Mouse (Mus musculus) midbrain, postnatal 0 days (tissue): ENCODE measurements around the gene Gdpd5. TPM values are rescaled to one million over a fixed set of nuclear protein-coding genes. Genes with fewer than 3 reads are reported as not detected.

ENCODE experiments used
- ATAC-seq: fragments of 200-750 bp; cut with Nextera tagmentation; 2 replicates; pipeline ENCODE4 v1.8.0; 2017; ENCODE audit warnings: moderate number of reproducible peaks, mild to moderate bottlenecking, moderate TSS enrichment, moderate library complexity; ENCODE audit not compliant: low FRiP score
- DNase-seq: peaks from one replicate; pipeline ENCODE4 v3.0.0-alpha.2; 2015; ENCODE audit warnings: low spot score
- H3K27ac ChIP-seq: fragments of 300-500 bp; sonication (generic); 2 replicates; pipeline ENCODE4 v1.5.1; 2014; ENCODE audit warnings: low read depth, mild to moderate bottlenecking, low read length, mixed read lengths
- H3K27me3 ChIP-seq: fragments of 300-500 bp; sonication (generic); 2 replicates; pipeline ENCODE4 v1.6.1; 2014; ENCODE audit warnings: low read length, control low read depth, mixed read lengths; ENCODE audit not compliant: insufficient read depth
- H3K36me3 ChIP-seq: fragments of 300-500 bp; sonication (generic); 2 replicates; pipeline ENCODE4 v1.6.1; 2014; ENCODE audit warnings: low read length, control low read depth, mixed read lengths; ENCODE audit not compliant: insufficient read depth
- H3K4me1 ChIP-seq: fragments of 300-500 bp; sonication (generic); 2 replicates; pipeline ENCODE4 v1.6.1; 2014; ENCODE audit warnings: mild to moderate bottlenecking, control low read depth, antibody characterized with exemption, low read length, mixed read lengths; ENCODE audit not compliant: insufficient read depth
- H3K4me2 ChIP-seq: fragments of 300-500 bp; sonication (generic); 2 replicates; pipeline ENCODE4 v1.6.1; 2014; ENCODE audit warnings: low read depth, mild to moderate bottlenecking, low read length, mixed read lengths; ENCODE audit not compliant: poor library complexity, severe bottlenecking
- H3K4me3 ChIP-seq: fragments of 300-500 bp; sonication (generic); 2 replicates; pipeline ENCODE4 v1.5.1; 2014; ENCODE audit warnings: low read depth, mild to moderate bottlenecking, low read length, moderate library complexity
- H3K9ac ChIP-seq: fragments of 300-500 bp; sonication (generic); replicated peaks from 2 replicates; pipeline ENCODE4 v1.6.1; 2014; ENCODE audit warnings: mild to moderate bottlenecking, low read length, moderate library complexity, mixed read lengths; ENCODE audit not compliant: poor library complexity, severe bottlenecking
- H3K9me3 ChIP-seq: fragments of 300-500 bp; sonication (generic); 2 replicates; pipeline ENCODE4 v1.6.1; 2016; ENCODE audit warnings: low read length, control low read depth
- CTCF ChIP-seq: IDR thresholded peaks from 2 replicates; pipeline ENCODE4 v1.5.1; 2016; ENCODE audit warnings: antibody characterized with exemption, mild to moderate bottlenecking
- WGBS: fragments of 180-500 bp; shearing (Covaris S2); extraction: QIAGEN DNeasy Blood & Tissue Kit; methylation state at CpG from one replicate; pipeline ENCODE4 v1.1.7; 2014; 5-methylcytosine and 5-hydroxymethylcytosine counted together
- polyA plus RNA-seq: library from polyadenylated mRNA; unstranded; fragments of >200 nt; fragmentation: Nextera tagmentation; extraction: Ambion mirVana; gene quantifications from 2 replicates; pipeline ENCODE4 v1.2.1, GENCODE M21; 2015
- total RNA-seq: library from RNA; depleted of rRNA; stranded (reverse); fragments of >200 nt; gene quantifications from 2 replicates; pipeline ENCODE4 v1.2.3, GENCODE M21; 2014

The Gdpd5 gene
- total and polyA plus RNA-seq, 2 experiments from 2014 or later = 25.9 to 44.6 TPM

- peak overlapping the region; percentile 72 for H3K4me2 ChIP-seq
- 14% methylated on average over 9 of the region's 11 CpGs for WGBS
- peaks cover 11% of the 10 kb centered on the region; the same call in 1 of the 2 replicates for H3K4me1 ChIP-seq
- peak overlapping the region; percentile 51 for H3K4me3 ChIP-seq
- no peak for TF ChIP-seq CTCF
- DNase-seq (peak; percentile 53), ATAC-seq (no peak)
- H3K9ac ChIP-seq = peak overlapping the region; percentile 72
- no peaks in the 10 kb centered on the region for H3K9me3 ChIP-seq
- no peaks in the 10 kb centered on the region for H3K27me3 ChIP-seq
- peak overlapping the region; percentile 92 for H3K27ac ChIP-seq
- peaks cover 6% of the 10 kb centered on the region for H3K36me3 ChIP-seq
Observed at GRCm38 (mm10) chr7:99467916-99468282, 86.7 kb downstream of the Gdpd5 start.

- H3K4me1 ChIP-seq = peaks cover 11% of the 10 kb centered on the region; the same call in 1 of the 2 replicates
- peak overlapping the region; percentile 51 for H3K4me3 ChIP-seq
- H3K9ac ChIP-seq = peak overlapping the region; percentile 72
- TF ChIP-seq CTCF = peak; percentile 73
- WGBS = under 1% methylated on average over 81 of the region's 145 CpGs
- peaks cover 11% of the 10 kb centered on the region for H3K36me3 ChIP-seq
- H3K27ac ChIP-seq = peak overlapping the region; percentile 92
- peak overlapping the region; percentile 72 for H3K4me2 ChIP-seq
- ATAC-seq (peak; percentile 88), DNase-seq (peak; percentile 91)
- no peaks in the 10 kb centered on the region for H3K9me3 ChIP-seq
- H3K27me3 ChIP-seq = no peaks in the 10 kb centered on the region
Observed at GRCm38 (mm10) chr7:99468283-99469132, 87.3 kb downstream of the Gdpd5 start.

- no peak overlapping the region for H3K9ac ChIP-seq
Observed at GRCm38 (mm10) chr7:99469680-99470405, 88.6 kb downstream of the Gdpd5 start.

GRCm38 (mm10) chr7:99471578-99471977, 90.4 kb downstream of the Gdpd5 start:
- Histone ChIP-seq H3K4me2 (no peak overlapping the region), H3K27me3 (no peaks in the 10 kb centered on the region), H3K9me3 (no peaks in the 10 kb centered on the region), H3K9ac (no peak overlapping the region), H3K36me3 (peaks cover 13% of the 10 kb centered on the region), H3K27ac (no peak overlapping the region), H3K4me3 (no peak overlapping the region), H3K4me1 (peaks cover 6% of the 10 kb centered on the region; the same call in 1 of the 2 replicates)
- DNase-seq (no peak), ATAC-seq (no peak)
- WGBS = 66% methylated on average over 18 of the region's 18 CpGs
- peak; percentile 31 for TF ChIP-seq CTCF

More at GRCm38 (mm10) chr7:99469680-99470405, 88.6 kb downstream of the Gdpd5 start:
- DNase-seq (no peak), ATAC-seq (no peak)
- H3K27ac ChIP-seq = peak overlapping the region; percentile 92; the same call in 1 of the 2 replicates
- H3K27me3 ChIP-seq = no peaks in the 10 kb centered on the region
- peaks cover 11% of the 10 kb centered on the region; the same call in 1 of the 2 replicates for H3K4me1 ChIP-seq
- TF ChIP-seq CTCF = no peak
- H3K36me3 ChIP-seq = peaks cover 11% of the 10 kb centered on the region
- no peaks in the 10 kb centered on the region for H3K9me3 ChIP-seq
- H3K4me2 ChIP-seq = no peak overlapping the region
- 78% methylated on average over 17 of the region's 17 CpGs for WGBS
- H3K4me3 ChIP-seq = 0 out of 2 replicates have a peak overlapping the region, but pooled peaks have one; percentile 51

- TF ChIP-seq CTCF = no peak
- Histone ChIP-seq H3K4me3 (no peak overlapping the region), H3K9ac (no peak overlapping the region), H3K27me3 (no peaks in the 10 kb centered on the region), H3K9me3 (no peaks in the 10 kb centered on the region), H3K27ac (no peak overlapping the region), H3K36me3 (peaks cover 33% of the 10 kb centered on the region), H3K4me1 (no peaks in the 10 kb centered on the region), H3K4me2 (no peak overlapping the region)
- DNase-seq (no peak), ATAC-seq (no peak)
- WGBS = 84% methylated on average over 14 of the region's 14 CpGs
Observed at GRCm38 (mm10) chr7:99473638-99474407, 92.6 kb downstream of the Gdpd5 start.
